Mouse (Mus musculus): ENCODE measurements around the gene Gm20708. TPM values are rescaled to one million over a fixed set of nuclear protein-coding genes. Genes with fewer than 3 reads are reported as not detected.

The Gm20708 gene
- not detected in 2 replicates for polyA plus RNA-seq (2012; rRNA removed)

DNA sequence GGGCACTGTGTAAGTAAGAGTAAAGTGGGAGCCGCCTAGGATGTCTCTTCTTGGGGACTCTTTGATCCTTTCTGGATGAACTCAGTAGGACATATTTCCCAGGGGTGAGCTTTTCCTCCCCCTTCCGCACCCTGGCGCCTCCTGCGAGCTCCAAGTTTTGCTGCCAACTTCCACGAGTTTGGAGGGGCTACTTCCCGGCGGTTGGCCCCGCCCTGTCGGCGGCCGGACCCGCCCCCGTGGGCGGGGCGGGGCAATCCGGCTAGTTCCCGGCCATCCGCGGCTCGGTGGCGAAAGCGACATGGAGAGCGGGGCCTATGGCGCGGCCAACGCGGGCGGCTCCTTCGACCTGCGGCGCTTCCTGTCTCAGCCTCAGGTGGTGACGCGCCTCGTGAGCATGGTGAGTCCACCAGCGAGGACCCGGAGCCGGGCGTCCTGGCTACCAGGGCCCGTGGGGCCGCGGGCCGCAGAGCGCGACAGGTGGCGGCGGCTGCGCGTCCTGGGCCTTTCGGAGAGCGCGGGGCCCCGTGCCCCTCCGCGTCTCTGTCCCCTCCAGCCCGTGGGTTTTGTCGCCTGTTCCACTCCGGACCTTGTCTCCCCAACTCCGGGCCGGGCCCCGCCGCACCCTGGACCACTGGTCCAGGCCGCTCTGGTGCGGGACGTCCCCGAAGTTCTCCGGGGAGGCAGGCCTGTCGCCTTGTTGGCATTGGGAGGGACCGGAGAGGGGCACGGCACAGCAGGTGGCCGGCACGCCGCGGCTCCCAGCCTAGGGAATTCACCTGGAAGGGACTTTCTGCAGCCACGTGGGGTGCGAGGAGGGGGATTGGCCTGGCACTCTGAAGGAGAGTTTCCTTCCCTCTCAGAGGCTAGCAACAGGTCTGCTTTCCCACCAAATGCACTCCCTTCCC, at the start of gene Gm20708, which contains the start of gene Syngr2:
Gm20708 (plus strand) TSS at position 262 of the 905 bp plus-strand sequence.
Syngr2 (plus strand) TSS at position 262 of the 905 bp plus-strand sequence.
- no peak for DNase-seq (ENCODE audit: low read depth, low spot score)
- WGBS: under 1% methylated on average over 75 of the region's 75 CpGs

DNA sequence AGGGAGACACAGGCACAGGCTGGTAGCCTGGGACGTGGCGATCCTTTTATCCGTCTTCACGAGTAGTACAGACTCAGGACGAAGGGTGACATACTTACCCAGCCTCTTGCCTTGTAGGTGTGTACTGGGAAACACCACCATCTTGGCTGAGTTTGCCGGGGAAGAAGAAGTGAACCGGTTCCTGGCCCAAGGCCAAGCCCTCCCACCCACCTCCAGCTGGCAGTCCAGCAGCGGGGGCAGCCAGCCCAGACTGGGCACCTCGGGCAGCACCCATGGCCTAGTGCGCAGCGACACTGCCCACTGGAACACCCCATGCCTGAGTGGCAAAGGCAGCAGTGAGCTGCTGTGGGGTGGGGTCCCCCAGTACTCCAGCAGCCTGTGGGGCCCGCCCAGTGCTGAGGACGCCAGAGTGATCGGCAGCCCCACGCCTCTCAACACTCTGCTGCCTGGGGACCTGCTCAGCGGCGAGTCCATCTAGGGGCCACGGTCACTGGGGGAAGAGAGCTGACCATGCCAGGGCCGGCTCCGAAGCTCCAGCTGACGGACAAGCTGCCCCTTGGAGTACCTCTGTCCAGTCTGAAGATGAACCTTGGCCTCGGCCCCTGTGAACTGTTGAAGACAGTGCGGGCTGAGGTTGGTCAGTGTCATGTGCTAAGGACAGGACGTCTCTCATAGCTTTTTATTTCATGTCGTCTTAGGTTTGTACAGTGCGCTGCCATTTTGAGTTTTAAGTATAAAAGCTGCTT, 48.9 kb upstream of the Gm20708 start:
- 89% methylated on average over 26 of the region's 26 CpGs for WGBS
- DNase-seq (ENCODE audit: low read depth, low spot score): no peak

DNA sequence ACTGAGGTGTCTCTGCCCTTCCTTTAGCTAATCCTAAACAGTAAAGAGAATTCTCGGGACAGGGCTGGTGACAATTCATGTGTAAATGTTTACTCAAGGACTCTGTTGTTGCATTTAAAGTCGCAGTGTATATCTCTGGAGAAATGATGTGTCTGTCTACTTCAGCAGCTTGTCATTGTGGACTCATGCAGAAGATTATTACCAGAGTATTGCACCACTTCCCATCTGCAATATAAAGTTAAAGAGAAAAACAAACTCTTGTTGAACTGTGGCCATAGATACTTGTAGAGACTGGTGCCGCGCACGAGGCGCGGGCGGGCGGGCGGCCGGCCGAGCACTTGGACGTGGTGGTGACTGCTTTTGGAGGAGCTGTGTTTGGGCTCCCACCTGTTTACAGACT, 47.7 kb upstream of the Gm20708 start:
- WGBS: 75% methylated on average over 13 of the region's 13 CpGs
- DNase-seq (ENCODE audit: low read depth, low spot score): no peak

DNA sequence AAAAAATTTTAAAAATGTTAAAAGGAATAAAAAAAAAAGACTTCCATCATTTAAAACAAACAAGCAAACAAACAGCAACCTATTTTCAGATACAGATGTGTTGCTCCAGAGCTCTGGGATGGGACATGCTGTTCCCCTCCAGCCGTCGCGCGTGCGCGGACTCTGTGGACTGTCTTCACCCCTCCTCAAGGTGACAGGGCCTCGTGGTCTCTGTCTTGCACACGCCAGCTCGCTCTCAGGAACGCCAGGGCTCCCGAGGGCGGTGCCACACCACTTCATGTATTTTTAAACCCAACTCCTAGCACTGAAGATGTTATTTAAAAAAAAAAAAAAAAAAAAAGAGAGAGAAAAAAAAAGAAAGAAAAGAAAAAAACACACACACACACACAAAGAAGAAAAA, 47.2 kb upstream of the Gm20708 start:
- DNase-seq (ENCODE audit: low read depth, low spot score): no peak
- WGBS: 83% methylated on average over 12 of the region's 12 CpGs

- 87% methylated on average over 9 of the region's 9 CpGs for WGBS
- DNase-seq (ENCODE audit: low read depth, low spot score): no peak
These were observed 45.1 kb upstream of the Gm20708 start for GRCm38 (mm10) chr11:117764319-117764718.

DNA sequence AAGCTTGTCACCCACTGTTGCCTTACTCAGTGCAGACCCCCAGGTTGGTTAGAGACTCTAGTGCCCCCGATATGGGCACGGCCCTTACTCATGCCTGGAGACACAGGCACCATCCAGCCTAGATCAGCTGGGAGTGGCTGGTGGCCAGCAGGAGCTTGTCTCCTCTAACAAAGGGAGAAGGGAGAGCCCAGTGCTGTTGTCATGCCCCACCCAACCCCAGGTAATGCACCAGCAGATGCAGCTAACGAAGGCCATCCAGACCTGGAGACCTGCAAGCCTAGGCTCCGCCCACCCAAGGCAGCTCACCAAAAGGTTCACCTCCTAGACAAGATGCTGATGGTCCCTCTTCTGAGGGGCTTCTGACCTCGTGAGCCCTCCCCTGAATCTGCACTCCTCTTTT, 44.1 kb upstream of the Gm20708 start:
- no peak for DNase-seq (ENCODE audit: low read depth, low spot score)
- 74% methylated on average over 5 of the region's 5 CpGs for WGBS

GRCm38 (mm10) chr11:117766275-117766674, 43.2 kb upstream of the Gm20708 start:
- WGBS: 81% methylated on average over 3 of the region's 3 CpGs
- no peak for DNase-seq (ENCODE audit: low read depth, low spot score)

DNA sequence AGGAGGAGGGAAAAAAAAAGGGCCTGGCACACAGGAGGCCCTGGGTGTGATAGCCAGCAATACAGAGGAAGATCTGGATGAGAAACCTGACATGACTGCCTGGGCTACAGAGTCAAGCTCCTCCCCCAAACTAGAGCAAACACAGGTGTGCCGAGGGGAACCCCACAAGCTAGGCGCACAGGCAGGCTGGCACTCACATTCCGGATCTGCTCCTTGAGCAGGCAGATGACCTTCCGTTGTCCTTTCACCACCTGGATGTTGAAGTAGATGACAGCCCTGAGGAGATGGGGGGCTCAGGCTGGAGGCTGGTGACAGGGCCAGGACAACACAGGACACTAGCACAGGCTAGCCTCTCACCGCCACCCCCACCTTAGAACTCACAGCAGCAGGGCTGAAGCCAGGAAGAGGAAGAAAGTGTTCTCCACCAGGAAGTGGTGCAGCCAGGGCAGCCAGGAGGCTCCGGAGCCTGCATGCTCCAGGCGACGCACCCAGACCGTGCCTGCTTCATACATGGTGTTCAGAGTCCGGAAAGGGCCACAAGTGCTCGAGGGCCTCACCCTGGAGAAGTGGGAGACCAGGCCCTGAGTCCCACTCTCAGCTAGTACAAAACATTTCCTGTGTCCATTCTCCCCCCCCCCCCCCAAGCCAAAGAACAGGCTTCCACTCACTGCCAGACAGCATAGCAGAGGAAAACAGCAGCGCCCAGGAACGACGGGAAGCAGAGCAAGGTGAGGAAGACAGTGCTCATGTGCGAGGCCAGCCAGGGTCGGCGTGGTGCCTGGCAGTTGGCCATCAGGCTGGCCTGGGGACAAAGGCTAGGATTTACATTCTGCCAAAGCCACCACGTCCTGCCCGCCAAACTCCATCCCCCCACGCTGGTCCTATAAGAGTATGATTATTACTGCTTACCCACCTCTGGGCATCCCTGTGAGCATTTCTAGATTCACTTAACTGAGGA, 40.5 kb upstream of the Gm20708 start:
- DNase-seq (ENCODE audit: low read depth, low spot score): peak; percentile 42
- WGBS: 21% methylated on average over 20 of the region's 20 CpGs

DNA sequence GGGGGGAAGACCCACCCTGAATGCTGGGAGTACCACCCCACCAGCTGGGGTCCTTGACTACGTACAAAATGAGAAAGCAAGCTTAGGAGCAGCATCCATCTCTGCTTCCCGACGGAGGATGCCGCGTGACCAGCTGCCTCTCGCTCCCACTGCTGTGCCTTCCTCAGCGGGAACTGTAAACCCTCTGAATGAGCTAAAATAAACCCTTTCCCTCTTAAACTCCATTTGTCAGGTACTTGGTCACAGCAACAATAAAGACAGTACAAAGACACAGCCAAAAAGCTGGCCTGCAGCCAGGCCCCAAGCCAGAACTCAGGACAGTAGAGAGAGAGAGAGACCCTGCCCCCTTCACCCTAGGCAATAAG, 39.8 kb upstream of the Gm20708 start:
- DNase-seq (ENCODE audit: low read depth, low spot score): no peak

DNA sequence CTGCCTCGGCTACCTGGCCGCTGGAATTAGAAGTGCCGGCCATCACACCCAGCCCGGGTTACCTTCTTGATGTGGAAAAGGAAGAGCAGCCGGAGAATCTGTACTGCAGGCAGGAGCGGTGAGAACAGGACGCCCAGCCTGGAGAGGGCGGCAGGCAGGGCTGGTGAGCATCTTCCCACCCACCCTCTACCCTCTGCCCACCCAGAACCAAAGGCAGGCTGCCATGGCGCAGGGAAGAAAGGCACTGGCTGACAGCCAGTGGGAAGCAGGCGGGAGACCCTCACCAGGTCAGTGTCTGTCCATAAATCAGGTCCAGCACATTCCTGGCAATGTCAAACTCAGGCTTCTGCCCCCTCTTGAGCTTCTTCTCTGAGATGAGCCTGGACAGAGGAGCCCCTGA, 39.1 kb upstream of the Gm20708 start:
- no peak for DNase-seq (ENCODE audit: low read depth, low spot score)
- WGBS: 87% methylated on average over 10 of the region's 10 CpGs

More for the DNA sequence above, 39.8 kb upstream of the Gm20708 start:
- WGBS: 87% methylated on average over 7 of the region's 7 CpGs

DNA sequence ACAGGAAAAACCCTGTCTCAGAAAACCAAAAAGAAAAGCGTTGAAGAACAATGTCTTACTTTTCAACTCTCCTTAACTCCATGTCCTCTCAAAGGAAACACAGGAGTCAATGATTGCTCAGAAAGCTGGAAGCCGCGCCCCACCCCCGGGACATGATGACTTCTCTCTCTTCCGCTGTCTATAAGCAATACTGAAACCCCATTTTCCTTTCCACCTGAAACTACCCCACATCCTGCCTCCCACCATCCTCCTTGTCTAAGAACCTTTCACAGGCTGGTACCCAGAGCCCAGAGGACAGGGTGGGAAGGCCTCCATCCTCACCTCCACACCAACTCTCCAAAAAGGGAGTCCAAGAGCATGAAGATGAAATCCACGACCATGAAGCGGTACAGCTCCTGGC, 37.1 kb upstream of the Gm20708 start:
- no peak for DNase-seq (ENCODE audit: low read depth, low spot score)
- 89% methylated on average over 7 of the region's 7 CpGs for WGBS

GRCm38 (mm10) chr11:117774925-117775324, 34.5 kb upstream of the Gm20708 start:
- 95% methylated on average over 10 of the region's 10 CpGs for WGBS

GRCm38 (mm10) chr11:117775540-117775939, 33.9 kb upstream of the Gm20708 start:
- 88% methylated on average over 13 of the region's 13 CpGs for WGBS

More at GRCm38 (mm10) chr11:117774925-117775324, 34.5 kb upstream of the Gm20708 start:
- no peak for DNase-seq (ENCODE audit: low read depth, low spot score)

GRCm38 (mm10) chr11:117776085-117776792, 33.2 kb upstream of the Gm20708 start:
- WGBS: 93% methylated on average over 14 of the region's 14 CpGs

More at GRCm38 (mm10) chr11:117775540-117775939, 33.9 kb upstream of the Gm20708 start:
- no peak for DNase-seq (ENCODE audit: low read depth, low spot score)

GRCm38 (mm10) chr11:117777111-117777510, 32.4 kb upstream of the Gm20708 start:
- DNase-seq (ENCODE audit: low read depth, low spot score): no peak
- WGBS: 92% methylated on average over 5 of the region's 5 CpGs

More at GRCm38 (mm10) chr11:117776085-117776792, 33.2 kb upstream of the Gm20708 start:
- no peak for DNase-seq (ENCODE audit: low read depth, low spot score)

GRCm38 (mm10) chr11:117778031-117778430, 31.4 kb upstream of the Gm20708 start:
- no peak for DNase-seq (ENCODE audit: low read depth, low spot score)
- WGBS: 94% methylated on average over 11 of the region's 11 CpGs

DNA sequence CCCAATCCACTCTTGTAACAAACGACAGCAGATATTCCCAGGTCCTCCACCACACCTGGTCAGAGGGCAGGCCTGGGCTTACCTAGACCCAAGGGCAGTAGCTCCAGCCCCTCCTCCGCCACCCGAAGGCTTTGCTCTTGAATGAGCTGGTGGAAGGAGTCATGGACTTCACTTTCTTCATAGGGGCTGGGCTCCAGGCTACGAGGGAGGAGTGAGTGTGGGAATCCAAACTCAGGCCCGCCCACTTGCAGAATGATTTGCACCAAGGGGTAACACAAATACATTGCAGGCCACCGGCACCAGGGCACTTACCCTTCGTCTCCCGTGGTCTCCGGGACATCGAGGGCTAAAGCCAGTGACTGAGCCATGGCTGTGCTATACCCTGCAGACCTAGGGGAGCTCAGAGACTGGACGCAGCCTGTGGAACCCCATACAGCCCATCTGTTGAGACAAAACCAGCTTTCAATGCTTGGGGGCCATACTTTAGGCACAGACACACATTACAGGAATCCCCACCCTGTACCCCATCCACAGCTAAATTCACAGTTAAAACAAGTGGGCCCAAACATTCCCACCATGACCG, 30.5 kb upstream of the Gm20708 start:
- WGBS: 24% methylated on average over 12 of the region's 12 CpGs
- no peak for DNase-seq (ENCODE audit: low read depth, low spot score)

GRCm38 (mm10) chr11:117779434-117780198, 29.9 kb upstream of the Gm20708 start:
- DNase-seq (ENCODE audit: low read depth, low spot score): peak; percentile 43
- WGBS: 2% methylated on average over 38 of the region's 38 CpGs
